21 mouse cellular contexts compared by ENCODE assay signal in the genomic region with DNA sequence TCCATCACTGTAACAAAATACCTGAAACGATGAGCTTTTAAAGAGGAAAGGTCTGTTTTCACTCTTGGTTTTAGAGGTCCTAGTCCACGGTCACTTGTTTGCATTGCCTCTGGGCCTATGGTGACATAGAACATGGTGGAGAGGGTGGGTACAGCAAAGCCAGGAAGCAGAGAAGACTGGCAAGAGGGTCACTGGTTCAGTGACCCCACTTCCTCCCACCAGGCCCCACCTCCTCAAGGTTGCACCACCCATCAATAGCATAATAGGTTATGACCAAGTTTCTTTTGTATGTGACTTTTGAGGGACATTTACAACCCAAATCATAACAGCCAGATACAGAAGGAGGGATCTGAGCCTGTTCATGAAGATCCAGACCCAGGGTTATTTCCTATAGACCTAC. TPM values are rescaled to one million over a fixed set of nuclear protein-coding genes. Genes with fewer than 3 reads are reported as not detected.
DNase-seq lines count a peak whose midpoint lies in the region; ATAC-seq lines count a peak whose summit lies in the region.
"Had no signal": no experiment of that assay in that cellular context is flagged by ENCODE, and none has a peak within 500 bp of the region (broad histone marks: within the 10 kb centered on the region; RNA-seq: fewer than 3 reads in every experiment).

No protein-coding gene starts in this region.

- no peaks in the 10 kb centered on the region; the same call in 1 of the 2 replicates for H3K27me3 ChIP-seq in liver, embryonic 12.5 days (replicated peaks)
- no peaks in the 10 kb centered on the region for H3K27me3 ChIP-seq in liver, embryonic 16.5 days (ENCODE audit: control insufficient read depth, insufficient read depth, low read depth, low read length)
- H3K27me3 ChIP-seq in splenic B cell, adult 2 months (ENCODE audit: control insufficient read depth, insufficient read depth, low read length, poor library complexity, severe bottlenecking), result no peaks in the 10 kb centered on the region
- no peaks in the 10 kb centered on the region for H3K27me3 ChIP-seq in hindbrain, embryonic 10.5 days (ENCODE audit: insufficient read depth, poor library complexity, severe bottlenecking)
- H3K27me3 ChIP-seq: heart, embryonic 12.5 days; hindbrain, embryonic 15.5 days; megakaryocyte, embryonic 14.5 days; midbrain, embryonic 15.5 days had no signal

- no peak overlapping the region for H3K9ac ChIP-seq in liver, embryonic 12.5 days
- H3K9ac ChIP-seq in liver, embryonic 16.5 days (ENCODE audit: low read depth, low read length), result no peak overlapping the region
- H3K9ac ChIP-seq: heart, embryonic 12.5 days; hindbrain, embryonic 15.5 days; lung, embryonic 14.5 days; midbrain, embryonic 15.5 days had no signal

- H3K4me2 ChIP-seq in liver, embryonic 12.5 days, result no peak overlapping the region
- H3K4me2 ChIP-seq in liver, embryonic 16.5 days (ENCODE audit: low read depth, low read length), result no peak overlapping the region
- H3K4me2 ChIP-seq: heart, embryonic 12.5 days; hindbrain, embryonic 15.5 days; lung, embryonic 14.5 days; midbrain, embryonic 15.5 days had no signal

- WGBS in liver, embryonic 12.5 days (ENCODE audit: insufficient replicate concordance), result 72% methylated on average over 2 of the region's 2 CpGs
- 84% methylated on average over 2 of the region's 2 CpGs for WGBS in liver, embryonic 16.5 days (ENCODE audit: insufficient replicate concordance)
- 92% methylated on average over 2 of the region's 2 CpGs for WGBS in hindbrain, embryonic 10.5 days

- no peaks in the 10 kb centered on the region for H3K36me3 ChIP-seq in liver, embryonic 12.5 days
- H3K36me3 ChIP-seq in liver, embryonic 16.5 days (ENCODE audit: control insufficient read depth, insufficient read depth), result no peaks in the 10 kb centered on the region
- H3K36me3 ChIP-seq in splenic B cell, adult 2 months (ENCODE audit: control insufficient read depth, insufficient read depth, low read length, poor library complexity, severe bottlenecking), result no peaks in the 10 kb centered on the region
- no peaks in the 10 kb centered on the region for H3K36me3 ChIP-seq in hindbrain, embryonic 10.5 days
- H3K36me3 ChIP-seq: G1E; heart, embryonic 12.5 days; hindbrain, embryonic 15.5 days; limb, embryonic 10.5 days; midbrain, embryonic 15.5 days had no signal

- ATAC-seq in liver, embryonic 12.5 days, result no peak
- peak; percentile 61 for ATAC-seq in granulocyte monocyte progenitor cell, adult 5-6 weeks (replicated peaks; ENCODE audit: poor library complexity, severe bottlenecking)
- no peak for ATAC-seq in liver, embryonic 16.5 days (ENCODE audit: low read depth)
- ATAC-seq: midbrain, embryonic 15.5 days had no signal

- H3K9me3 ChIP-seq in liver, embryonic 12.5 days (replicated peaks), result no peaks in the 10 kb centered on the region
- no peaks in the 10 kb centered on the region for H3K9me3 ChIP-seq in liver, embryonic 16.5 days (replicated peaks; ENCODE audit: control insufficient read depth, low read length)
- no peaks in the 10 kb centered on the region for H3K9me3 ChIP-seq in hindbrain, embryonic 10.5 days
- H3K9me3 ChIP-seq: G1E; heart, embryonic 12.5 days; hindbrain, embryonic 15.5 days; limb, embryonic 10.5 days; megakaryocyte, embryonic 14.5 days; midbrain, embryonic 15.5 days had no signal

- no peak for DNase-seq in liver
- DNase-seq in splenic B cell, adult 2 months (ENCODE audit: low read depth, low spot score), result peak; percentile 82
- DNase-seq in hindbrain, embryonic 10.5 days (ENCODE audit: low spot score), result no peak
- no peak for DNase-seq in left cerebral cortex, adult 18-20 months (ENCODE audit: low spot score in 2 of 2)
- DNase-seq: adrenal gland, postnatal 36 days; cerebellum, adult 9-10 months; gastrocnemius, postnatal 36 days; kidney, adult 18-20 months; lung, embryonic 14.5 days; right cerebral cortex, postnatal 4 days; thymus, postnatal 4 days had no signal

- H3K4me3 ChIP-seq in liver, embryonic 12.5 days, result no peak overlapping the region
- no peak overlapping the region for H3K4me3 ChIP-seq in liver, embryonic 16.5 days (ENCODE audit: low read depth, low read length)
- H3K4me3 ChIP-seq in hindbrain, embryonic 10.5 days, result no peak overlapping the region
- H3K4me3 ChIP-seq: heart, embryonic 12.5 days; hindbrain, embryonic 15.5 days; limb, embryonic 10.5 days; midbrain, embryonic 15.5 days had no signal

- H3K27ac ChIP-seq in liver, embryonic 12.5 days, result peak overlapping the region; percentile 75
- H3K27ac ChIP-seq in liver, embryonic 16.5 days (ENCODE audit: low read length), result peak overlapping the region; percentile 70; the same call in 1 of the 2 replicates
- no peak overlapping the region for H3K27ac ChIP-seq in hindbrain, embryonic 10.5 days
- H3K27ac ChIP-seq: hindbrain, embryonic 15.5 days; limb, embryonic 10.5 days; midbrain, embryonic 15.5 days had no signal

- peaks cover 41% of the 10 kb centered on the region for H3K4me1 ChIP-seq in liver, embryonic 12.5 days
- H3K4me1 ChIP-seq in liver, embryonic 16.5 days (ENCODE audit: control insufficient read depth, low read depth, low read length), result peaks cover 19% of the 10 kb centered on the region
- H3K4me1 ChIP-seq in hindbrain, embryonic 10.5 days (replicated peaks), result no peaks in the 10 kb centered on the region
- H3K4me1 ChIP-seq: hindbrain, embryonic 15.5 days; midbrain, embryonic 15.5 days had no signal

RNA-seq across cellular contexts. Expression of a gene that starts 9.7 kb away (rescaled TPM):
- polyA plus RNA-seq in liver, embryonic 12.5 days (2016; fragmentation: Nextera tagmentation; extraction: Ambion mirVana), result 76.5 and 84.4 TPM in 2 replicates
- total RNA-seq in granulocyte monocyte progenitor cell, adult 5-6 weeks (2014; fragmentation: Nextera tagmentation), result 81.6 and 83.0 TPM in 2 replicates
- 80.3 and 95.4 TPM in 2 replicates for total RNA-seq in granulocyte monocyte progenitor cell, adult 5-6 weeks (2017)
- polyA plus RNA-seq in liver, embryonic 16.5 days (2015; fragmentation: Nextera tagmentation; extraction: Ambion mirVana), result 197 and 219 TPM in 2 replicates
- polyA plus RNA-seq in hindbrain, embryonic 10.5 days (2016; fragmentation: Nextera tagmentation; extraction: Ambion mirVana), result 57.3 and 59.5 TPM in 2 replicates
- total RNA-seq in left cerebral cortex, adult 18-20 months (2021), result 10 to 100 TPM; 72.2 to 82.2 TPM

RNA-seq across cellular contexts. Expression of a gene that starts 47.6 kb away (rescaled TPM):
- not detected in 2 replicates for polyA plus RNA-seq in liver, embryonic 12.5 days (2016; fragmentation: Nextera tagmentation; extraction: Ambion mirVana)
- not detected in 2 replicates for total RNA-seq in granulocyte monocyte progenitor cell, adult 5-6 weeks (2014; fragmentation: Nextera tagmentation)
- total RNA-seq in granulocyte monocyte progenitor cell, adult 5-6 weeks (2017), result 0.26 TPM in 1 of 2 replicates, not detected in the other
- polyA plus RNA-seq in liver, embryonic 16.5 days (2015; fragmentation: Nextera tagmentation; extraction: Ambion mirVana), result 0.20 and 0.46 TPM in 2 replicates
- polyA plus RNA-seq in hindbrain, embryonic 10.5 days (2016; fragmentation: Nextera tagmentation; extraction: Ambion mirVana), result 0.09 TPM in 1 of 2 replicates, not detected in the other
- total RNA-seq in left cerebral cortex, adult 18-20 months (2021), result under 1 TPM; 0.28 to 0.59 TPM
- total RNA-seq: adrenal gland, postnatal 36 days; gastrocnemius, postnatal 36 days had no signal
- polyA plus RNA-seq: G1E; limb, embryonic 10.5 days; lung, embryonic 14.5 days; neural tube, embryonic 11.5 days had no signal

RNA-seq across cellular contexts. Expression of a gene that starts 57.6 kb away (rescaled TPM):
- polyA plus RNA-seq in liver, embryonic 12.5 days (2016; fragmentation: Nextera tagmentation; extraction: Ambion mirVana), result 0.08 and 0.12 TPM in 2 replicates
- total RNA-seq in granulocyte monocyte progenitor cell, adult 5-6 weeks (2014; fragmentation: Nextera tagmentation), result 35.8 and 43.0 TPM in 2 replicates
- 19.3 and 19.4 TPM in 2 replicates for total RNA-seq in granulocyte monocyte progenitor cell, adult 5-6 weeks (2017)
- 0.19 and 0.47 TPM in 2 replicates for polyA plus RNA-seq in liver, embryonic 16.5 days (2015; fragmentation: Nextera tagmentation; extraction: Ambion mirVana)
- 0.20 TPM in 1 of 2 replicates, not detected in the other for polyA plus RNA-seq in hindbrain, embryonic 10.5 days (2016; fragmentation: Nextera tagmentation; extraction: Ambion mirVana)
- total RNA-seq in left cerebral cortex, adult 18-20 months (2021), result 1 to 10 TPM; 1.4 to 1.5 TPM
- polyA plus RNA-seq: limb, embryonic 10.5 days; neural tube, embryonic 11.5 days had no signal
